Comparison of ENCODE assay signal across 32 mouse cellular contexts in genomic region chr13:67072786-67073185, GRCm38 (mm10). TPM values are rescaled to one million over a fixed set of nuclear protein-coding genes. Genes with fewer than 3 reads are reported as not detected.
"Had no signal": no experiment of that assay in that cellular context is flagged by ENCODE, and none has a peak within 500 bp of the region (broad histone marks: within the 10 kb centered on the region; RNA-seq: fewer than 3 reads in every experiment).

No protein-coding gene starts in this region.

- H3K27ac ChIP-seq: limb, embryonic 10.5 days; limb, embryonic 12.5 days; limb, embryonic 13.5 days; limb, embryonic 15.5 days; liver, embryonic 12.5 days; liver, embryonic 13.5 days; liver, embryonic 14.5 days; liver, embryonic 15.5 days; lung, embryonic 15.5 days; macrophage; midbrain, embryonic 10.5 days; midbrain, embryonic 12.5 days; midbrain, embryonic 13.5 days; midbrain, embryonic 15.5 days; neural tube, embryonic 12.5 days had no signal

- H3K4me1 ChIP-seq: limb, embryonic 10.5 days; limb, embryonic 12.5 days; limb, embryonic 13.5 days; limb, embryonic 15.5 days; liver, embryonic 12.5 days; liver, embryonic 13.5 days; liver, embryonic 15.5 days; lung, embryonic 15.5 days; megakaryocyte, embryonic 14.5 days; midbrain, embryonic 10.5 days; midbrain, embryonic 12.5 days; midbrain, embryonic 13.5 days; midbrain, embryonic 15.5 days; neural tube, embryonic 12.5 days had no signal

- DNase-seq: left cerebral cortex, postnatal 4 days; liver; liver, embryonic 13.5 days; lung, adult 18-20 months; lung, adult 2 months; lung, embryonic 14.5 days; lung, postnatal 10 days; lung, postnatal 14 days; lung, postnatal 36 days; lung, postnatal 4 days; midbrain, embryonic 14.5 days had no signal

- H3K27me3 ChIP-seq: limb, embryonic 12.5 days; limb, embryonic 13.5 days; limb, embryonic 15.5 days; liver, embryonic 12.5 days; liver, embryonic 13.5 days; liver, embryonic 15.5 days; lung, embryonic 15.5 days; megakaryocyte, embryonic 14.5 days; midbrain, embryonic 12.5 days; midbrain, embryonic 13.5 days; midbrain, embryonic 15.5 days; neural tube, embryonic 12.5 days had no signal

- H3K4me3 ChIP-seq: limb, embryonic 10.5 days; limb, embryonic 12.5 days; limb, embryonic 13.5 days; limb, embryonic 15.5 days; liver, embryonic 12.5 days; liver, embryonic 13.5 days; liver, embryonic 15.5 days; lung, embryonic 15.5 days; megakaryocyte, embryonic 14.5 days; midbrain, embryonic 10.5 days; midbrain, embryonic 12.5 days; midbrain, embryonic 13.5 days; midbrain, embryonic 15.5 days; myocyte; neural tube, embryonic 12.5 days had no signal

- H3K4me2 ChIP-seq: limb, embryonic 12.5 days; limb, embryonic 13.5 days; limb, embryonic 15.5 days; liver, embryonic 11.5 days; liver, embryonic 12.5 days; liver, embryonic 13.5 days; liver, embryonic 15.5 days; lung, embryonic 14.5 days; lung, embryonic 15.5 days; midbrain, embryonic 11.5 days; midbrain, embryonic 12.5 days; midbrain, embryonic 13.5 days; midbrain, embryonic 15.5 days; neural tube, embryonic 12.5 days had no signal

- H3K9ac ChIP-seq: limb, embryonic 12.5 days; limb, embryonic 13.5 days; limb, embryonic 15.5 days; liver, embryonic 12.5 days; liver, embryonic 13.5 days; liver, embryonic 14.5 days; liver, embryonic 15.5 days; lung, embryonic 14.5 days; lung, embryonic 15.5 days; midbrain, embryonic 12.5 days; midbrain, embryonic 13.5 days; midbrain, embryonic 15.5 days; neural tube, embryonic 12.5 days had no signal

- ATAC-seq: liver, embryonic 12.5 days; lung, postnatal 0 days; midbrain, embryonic 13.5 days; midbrain, embryonic 15.5 days; midbrain, embryonic 16.5 days had no signal

RNA-seq across cellular contexts. Expression of gene Rslcan18, which starts 43.3 kb away (rescaled TPM):
- polyA plus RNA-seq: midbrain, embryonic 11.5 days; midbrain, embryonic 13.5 days; midbrain, embryonic 14.5 days; midbrain, embryonic 15.5 days; midbrain, embryonic 16.5 days; midbrain, postnatal 0 days had no signal
